Mouse (Mus musculus): ENCODE measurements around the gene Kifc5b. TPM values are rescaled to one million over a fixed set of nuclear protein-coding genes. Genes with fewer than 3 reads are reported as not detected.

Gene Kifc5b
- polyA plus RNA-seq, 2 experiments: 4.9 to 23.7 TPM

GRCm38 (mm10) chr17:26933419-26933818 lies 16.5 kb downstream of the Kifc5b start:
- Histone ChIP-seq H3K36me3 (ENCODE audit: control insufficient read depth, insufficient read depth, low read length) (peaks cover 42% of the 10 kb centered on the region), H3K9ac (ENCODE audit: low read depth, low read length, severe bottlenecking) (peak overlapping the region; percentile 65), H3K27me3 (ENCODE audit: control insufficient read depth, insufficient read depth, low read length) (no peaks in the 10 kb centered on the region), H3K4me3 (replicated peaks; ENCODE audit: low read length) (peak overlapping the region; percentile 61), H3K4me1 (ENCODE audit: control insufficient read depth, insufficient read depth, low read length) (peaks cover 15% of the 10 kb centered on the region), H3K27ac (replicated peaks; ENCODE audit: low read depth, low read length) (peak overlapping the region; percentile 82), H3K9me3 (ENCODE audit: control insufficient read depth, low read length) (no peaks in the 10 kb centered on the region), H3K4me2 (replicated peaks; ENCODE audit: low read depth, low read length, severe bottlenecking) (peak overlapping the region; percentile 88)
- TF ChIP-seq POLR2A (IDR thresholded peaks at IDR 0.05; ENCODE audit: borderline replicate concordance, extremely low read depth, insufficient read depth, insufficient read length): no peak
- ATAC-seq (ENCODE audit: low FRiP score, low read depth): no peak
- 4% methylated on average over 13 of the region's 13 CpGs for WGBS
- no peak for DNase-seq (ENCODE audit: low spot score)

GRCm38 (mm10) chr17:26933885-26934827 lies 17.3 kb downstream of the Kifc5b start:
- H3K9ac ChIP-seq (ENCODE audit: low read depth, low read length, severe bottlenecking): peak overlapping the region; percentile 65; the same call in 1 of the 2 replicates
- peaks cover 37% of the 10 kb centered on the region for H3K36me3 ChIP-seq (ENCODE audit: control insufficient read depth, insufficient read depth, low read length)
- 74% methylated on average over 16 of the region's 16 CpGs for WGBS
- no peaks in the 10 kb centered on the region for H3K9me3 ChIP-seq (ENCODE audit: control insufficient read depth, low read length)
- H3K4me3 ChIP-seq (replicated peaks; ENCODE audit: low read length): peak overlapping the region; percentile 61
- ATAC-seq (ENCODE audit: low FRiP score, low read depth): no peak
- no peak for TF ChIP-seq POLR2A (IDR thresholded peaks at IDR 0.05; ENCODE audit: borderline replicate concordance, extremely low read depth, insufficient read depth, insufficient read length)
- peak overlapping the region; percentile 88 for H3K4me2 ChIP-seq (replicated peaks; ENCODE audit: low read depth, low read length, severe bottlenecking)
- no peaks in the 10 kb centered on the region for H3K27me3 ChIP-seq (ENCODE audit: control insufficient read depth, insufficient read depth, low read length)
- H3K27ac ChIP-seq (replicated peaks; ENCODE audit: low read depth, low read length): no peak overlapping the region
- DNase-seq (ENCODE audit: low spot score): no peak
- H3K4me1 ChIP-seq (ENCODE audit: control insufficient read depth, insufficient read depth, low read length): peaks cover 17% of the 10 kb centered on the region

GRCm38 (mm10) chr17:26935027-26935426 lies 18.1 kb downstream of the Kifc5b start:
- no peak overlapping the region for H3K27ac ChIP-seq (replicated peaks; ENCODE audit: low read depth, low read length)
- DNase-seq (ENCODE audit: low spot score) (no peak), ATAC-seq (ENCODE audit: low FRiP score, low read depth) (no peak)
- H3K4me3 ChIP-seq (replicated peaks; ENCODE audit: low read length): no peak overlapping the region
- no peak for TF ChIP-seq POLR2A (IDR thresholded peaks at IDR 0.05; ENCODE audit: borderline replicate concordance, extremely low read depth, insufficient read depth, insufficient read length)
- H3K9ac ChIP-seq (ENCODE audit: low read depth, low read length, severe bottlenecking): no peak overlapping the region
- H3K9me3 ChIP-seq (ENCODE audit: control insufficient read depth, low read length): no peaks in the 10 kb centered on the region
- no peak overlapping the region for H3K4me2 ChIP-seq (replicated peaks; ENCODE audit: low read depth, low read length, severe bottlenecking)
- peaks cover 18% of the 10 kb centered on the region for H3K4me1 ChIP-seq (ENCODE audit: control insufficient read depth, insufficient read depth, low read length)
- peaks cover 32% of the 10 kb centered on the region for H3K36me3 ChIP-seq (ENCODE audit: control insufficient read depth, insufficient read depth, low read length)
- H3K27me3 ChIP-seq (ENCODE audit: control insufficient read depth, insufficient read depth, low read length): no peaks in the 10 kb centered on the region
- WGBS: 89% methylated on average over 9 of the region's 9 CpGs

DNA sequence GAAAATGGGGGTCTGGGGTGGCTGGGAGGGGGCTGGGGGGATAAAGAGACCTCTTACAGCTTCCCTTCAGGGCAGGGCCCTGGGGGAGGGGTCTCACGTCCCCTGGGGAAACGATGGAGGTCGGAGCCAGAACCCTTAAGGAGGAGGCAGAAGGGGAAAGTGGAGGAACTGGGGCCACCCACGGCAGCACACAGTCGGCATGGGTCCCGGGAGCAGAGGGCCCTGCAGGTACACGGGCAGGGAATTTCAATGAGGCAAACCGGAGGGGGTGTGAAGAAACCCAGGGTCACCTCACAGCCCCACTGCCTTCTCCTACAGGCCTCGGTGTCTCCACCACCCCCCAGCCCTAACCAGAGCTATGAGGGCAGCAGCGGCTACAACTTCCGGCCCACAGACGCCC lies 19.6 kb downstream of the Kifc5b start:
- TF ChIP-seq POLR2A (IDR thresholded peaks at IDR 0.05; ENCODE audit: borderline replicate concordance, extremely low read depth, insufficient read depth, insufficient read length): no peak
- H3K4me1 ChIP-seq (ENCODE audit: control insufficient read depth, insufficient read depth, low read length): peaks cover 28% of the 10 kb centered on the region

DNA sequence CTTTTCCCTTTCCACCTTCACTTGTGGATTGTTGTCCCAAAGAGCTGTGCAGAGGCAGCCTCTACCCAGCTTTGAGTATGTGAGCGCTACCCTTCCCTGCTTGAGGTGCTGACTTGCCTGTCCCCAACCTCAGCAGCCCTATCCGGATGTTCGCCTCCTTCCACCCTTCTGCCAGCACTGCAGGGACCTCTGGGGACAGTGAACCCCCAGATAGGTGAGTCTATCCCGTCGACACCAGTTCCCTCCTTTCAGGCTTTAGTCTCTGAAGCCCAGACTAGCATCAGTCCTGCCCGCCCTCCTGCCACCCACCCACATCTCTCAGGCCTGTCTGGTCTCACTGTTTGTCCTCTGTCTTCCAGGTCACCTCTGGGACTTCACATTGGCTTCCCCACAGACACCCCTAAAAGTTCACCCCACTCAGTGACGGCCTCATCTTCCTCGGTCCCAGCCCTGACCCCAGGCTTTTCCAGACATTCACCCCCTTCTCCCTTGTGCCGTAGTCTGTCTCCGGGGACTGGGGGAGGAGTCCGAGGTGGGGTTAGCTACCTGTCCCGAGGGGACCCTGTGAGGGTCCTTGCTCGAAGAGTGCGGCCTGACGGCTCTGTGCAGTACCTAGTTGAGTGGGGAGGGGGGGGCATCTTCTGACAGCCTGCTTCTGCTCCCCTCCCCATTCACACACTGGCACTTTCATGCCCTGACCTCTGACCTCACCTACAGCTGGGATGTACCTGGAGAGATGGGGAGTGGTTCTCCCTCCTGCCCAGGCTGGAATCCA lies 20.2 kb downstream of the Kifc5b start:
- Histone ChIP-seq H3K4me3 (replicated peaks; ENCODE audit: low read length) (no peak overlapping the region), H3K27ac (replicated peaks; ENCODE audit: low read depth, low read length) (no peak overlapping the region), H3K27me3 (ENCODE audit: control insufficient read depth, insufficient read depth, low read length) (no peaks in the 10 kb centered on the region), H3K9me3 (ENCODE audit: control insufficient read depth, low read length) (no peaks in the 10 kb centered on the region), H3K4me2 (replicated peaks; ENCODE audit: low read depth, low read length, severe bottlenecking) (no peak overlapping the region), H3K36me3 (ENCODE audit: control insufficient read depth, insufficient read depth, low read length) (peaks cover 32% of the 10 kb centered on the region), H3K4me1 (ENCODE audit: control insufficient read depth, insufficient read depth, low read length) (peaks cover 29% of the 10 kb centered on the region), H3K9ac (ENCODE audit: low read depth, low read length, severe bottlenecking) (no peak overlapping the region)
- no peak for TF ChIP-seq POLR2A (IDR thresholded peaks at IDR 0.05; ENCODE audit: borderline replicate concordance, extremely low read depth, insufficient read depth, insufficient read length)
- no peak for DNase-seq (ENCODE audit: low spot score)
- 79% methylated on average over 15 of the region's 15 CpGs for WGBS
- no peak for ATAC-seq (ENCODE audit: low FRiP score, low read depth)

More for the DNA sequence above, 19.6 kb downstream of the Kifc5b start:
- 76% methylated on average over 12 of the region's 12 CpGs for WGBS
- Histone ChIP-seq H3K4me2 (replicated peaks; ENCODE audit: low read depth, low read length, severe bottlenecking) (no peak overlapping the region), H3K36me3 (ENCODE audit: control insufficient read depth, insufficient read depth, low read length) (peaks cover 32% of the 10 kb centered on the region), H3K27me3 (ENCODE audit: control insufficient read depth, insufficient read depth, low read length) (no peaks in the 10 kb centered on the region), H3K4me3 (replicated peaks; ENCODE audit: low read length) (no peak overlapping the region), H3K27ac (replicated peaks; ENCODE audit: low read depth, low read length) (no peak overlapping the region), H3K9ac (ENCODE audit: low read depth, low read length, severe bottlenecking) (no peak overlapping the region), H3K9me3 (ENCODE audit: control insufficient read depth, low read length) (no peaks in the 10 kb centered on the region)
- no peak for ATAC-seq (ENCODE audit: low FRiP score, low read depth)
- no peak for DNase-seq (ENCODE audit: low spot score)
